Mouse (Mus musculus) urinary bladder, postnatal 10 days (tissue): ENCODE measurements around the gene Cmah.
"Not testable (repeated sequence)": the region's sequence is repeated elsewhere in the genome, so short reads cannot be mapped to it uniquely, and the experiment has no call there.

Source experiments
- DNase-seq: peaks from one replicate; pipeline ENCODE4 v3.0.0; 2022; ENCODE audit warnings: low spot score

The Cmah gene

GRCm38 (mm10) chr13:24342091-24342490, 14.9 kb downstream of the Cmah start:
- DNase-seq: no peak

- no peak for DNase-seq
Observed at GRCm38 (mm10) chr13:24353004-24353403, 25.8 kb downstream of the Cmah start.

GRCm38 (mm10) chr13:24354751-24355150, 27.5 kb downstream of the Cmah start:
- no peak for DNase-seq

- DNase-seq: no peak
Observed at GRCm38 (mm10) chr13:24359181-24359580, 32.0 kb downstream of the Cmah start.

GRCm38 (mm10) chr13:24365191-24365590, 38.0 kb downstream of the Cmah start:
- no peak for DNase-seq

GRCm38 (mm10) chr13:24372893-24373599, 45.8 kb downstream of the Cmah start:
- DNase-seq: no peak

GRCm38 (mm10) chr13:24374606-24375005, 47.4 kb downstream of the Cmah start:
- DNase-seq: not testable (repeated sequence)

- no peak for DNase-seq
Observed at GRCm38 (mm10) chr13:24375320-24376203, 48.4 kb downstream of the Cmah start.

GRCm38 (mm10) chr13:24380713-24381112, 53.5 kb downstream of the Cmah start:
- no peak for DNase-seq

- no peak for DNase-seq
Observed at GRCm38 (mm10) chr13:24383885-24384284, 56.7 kb downstream of the Cmah start.

GRCm38 (mm10) chr13:24391892-24392291, 64.7 kb downstream of the Cmah start:
- no peak for DNase-seq

GRCm38 (mm10) chr13:24392655-24393054, 65.5 kb downstream of the Cmah start:
- DNase-seq: no peak

GRCm38 (mm10) chr13:24393055-24393454, 65.9 kb downstream of the Cmah start:
- DNase-seq: no peak

- no peak for DNase-seq
Observed at GRCm38 (mm10) chr13:24395815-24396214, 68.6 kb downstream of the Cmah start.

GRCm38 (mm10) chr13:24397181-24397580, 70.0 kb downstream of the Cmah start:
- DNase-seq: no peak

- no peak for DNase-seq
Observed at GRCm38 (mm10) chr13:24398488-24398887, 71.3 kb downstream of the Cmah start.

GRCm38 (mm10) chr13:24401821-24402220, 74.6 kb downstream of the Cmah start:
- not testable (repeated sequence) for DNase-seq

GRCm38 (mm10) chr13:24403054-24403453, 75.8 kb downstream of the Cmah start:
- DNase-seq: no peak

GRCm38 (mm10) chr13:24406847-24407246, 79.6 kb downstream of the Cmah start:
- no peak for DNase-seq

GRCm38 (mm10) chr13:24414635-24415206, 87.5 kb downstream of the Cmah start:
- DNase-seq: no peak

- no peak for DNase-seq
Observed at GRCm38 (mm10) chr13:24415506-24416206, 88.5 kb downstream of the Cmah start.

GRCm38 (mm10) chr13:24416409-24416808, 89.2 kb downstream of the Cmah start:
- no peak for DNase-seq
